Mouse (Mus musculus) C2C12 (cell line): ENCODE data around the gene Rbfox2.

Source experiments
- CTCF ChIP-seq: IDR thresholded peaks from one replicate; pipeline ENCODE4 v1.5.1; 2011; ENCODE audit not compliant: control insufficient read depth, insufficient read depth, insufficient read length
- FOSL1 ChIP-seq: IDR thresholded peaks from one replicate; pipeline ENCODE4 v1.8.0; 2011; ENCODE audit warnings: mild to moderate bottlenecking, low read length; ENCODE audit not compliant: poor library complexity, insufficient read depth, severe bottlenecking
- MYOD1 ChIP-seq: IDR thresholded peaks from one replicate; pipeline ENCODE4 v1.6.1; 2011; ENCODE audit warnings: low read depth; ENCODE audit not compliant: control insufficient read depth, insufficient read length
- MYOG ChIP-seq: IDR thresholded peaks from one replicate; pipeline ENCODE4 v1.6.1; 2011; ENCODE audit not compliant: control insufficient read depth, insufficient read length; ENCODE audit errors: extremely low read depth
- USF1 ChIP-seq: IDR thresholded peaks from one replicate; pipeline ENCODE4 v1.6.1; 2011; ENCODE audit warnings: low read depth, mild to moderate bottlenecking, control low read depth, moderate library complexity

DNA sequence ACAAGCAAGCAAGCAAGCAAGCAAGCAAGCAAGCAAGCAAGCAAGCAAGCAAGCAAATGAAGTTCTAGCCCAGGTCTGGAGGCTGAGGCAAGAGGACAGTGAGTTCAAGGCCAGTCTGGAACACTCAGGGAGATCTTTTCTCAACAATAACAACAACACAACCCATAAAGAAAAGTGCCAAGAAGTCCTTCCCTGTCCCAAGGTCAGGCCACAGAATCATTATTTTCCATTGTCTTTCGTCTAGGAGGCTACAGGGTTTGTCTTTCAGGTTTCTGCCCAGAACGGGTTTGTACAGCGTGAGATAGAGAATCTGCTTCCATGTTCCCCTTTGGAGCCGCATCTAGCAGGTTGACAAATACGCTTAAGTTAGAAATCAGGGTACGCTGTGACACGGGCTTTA, 43.3 kb upstream of the Rbfox2 start:
- no peak for TF ChIP-seq USF1
- TF ChIP-seq MYOG: no peak
- no peak for TF ChIP-seq CTCF
- no peak for TF ChIP-seq FOSL1
- no peak for TF ChIP-seq MYOD1
